Mouse (Mus musculus) kidney, adult 2 months (tissue): Measurements from ENCODE around the gene Gm49337.
"Not testable (repeated sequence)": the region's sequence is repeated elsewhere in the genome, so short reads cannot be mapped to it uniquely, and the experiment has no call there.

Experiments used
- CTCF ChIP-seq: fragments of 200-500 bp; conservative IDR thresholded peaks from 2 replicates; pipeline ENCODE4 v1.5.1; 2011; ENCODE audit warnings: low read depth, mild to moderate bottlenecking, control low read depth, low read length, moderate library complexity, mixed read lengths; ENCODE audit not compliant: insufficient read depth, insufficient read length
- POLR2A ChIP-seq: fragments of 200-500 bp; IDR thresholded peaks from one replicate; pipeline ENCODE4 v1.6.1; 2011; ENCODE audit warnings: low read depth, low read length, control low read depth

GRCm38 (mm10) chr4:116217661-116218060 is 44.5 kb downstream of the Gm49337 start:
- TF ChIP-seq CTCF, POLR2A: not testable (repeated sequence)
